Mouse (Mus musculus) retina, embryonic 14.5 days (tissue): ENCODE measurements around the gene Hjurp.
"Not testable (repeated sequence)": the region's sequence is repeated elsewhere in the genome, so short reads cannot be mapped to it uniquely, and the experiment has no call there.

ENCODE experiments used
- DNase-seq: peaks from one replicate; pipeline ENCODE4 v3.0.0-alpha.2; 2015; ENCODE audit warnings: low spot score

Hjurp gene

DNA sequence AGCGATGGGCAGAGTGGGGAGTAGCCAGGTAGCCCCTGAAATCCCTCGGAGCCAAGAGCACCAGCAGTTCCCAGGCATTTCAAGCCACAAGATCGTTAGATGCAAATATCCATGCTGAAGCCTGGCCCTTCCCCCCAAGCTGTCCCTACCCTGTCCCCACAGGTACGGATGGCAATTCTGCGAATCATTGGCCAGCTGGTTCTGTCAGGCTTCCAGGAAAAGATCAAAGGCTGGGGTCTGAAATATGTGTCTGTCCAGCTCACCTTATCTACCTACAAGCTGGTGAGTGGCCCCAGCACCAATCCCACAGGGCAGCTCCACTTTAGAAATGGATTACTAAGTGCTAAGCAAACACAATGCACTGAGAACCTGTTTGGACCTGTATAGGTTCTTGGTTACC lies 40.1 kb downstream of the Hjurp start:
- no peak for DNase-seq

DNA sequence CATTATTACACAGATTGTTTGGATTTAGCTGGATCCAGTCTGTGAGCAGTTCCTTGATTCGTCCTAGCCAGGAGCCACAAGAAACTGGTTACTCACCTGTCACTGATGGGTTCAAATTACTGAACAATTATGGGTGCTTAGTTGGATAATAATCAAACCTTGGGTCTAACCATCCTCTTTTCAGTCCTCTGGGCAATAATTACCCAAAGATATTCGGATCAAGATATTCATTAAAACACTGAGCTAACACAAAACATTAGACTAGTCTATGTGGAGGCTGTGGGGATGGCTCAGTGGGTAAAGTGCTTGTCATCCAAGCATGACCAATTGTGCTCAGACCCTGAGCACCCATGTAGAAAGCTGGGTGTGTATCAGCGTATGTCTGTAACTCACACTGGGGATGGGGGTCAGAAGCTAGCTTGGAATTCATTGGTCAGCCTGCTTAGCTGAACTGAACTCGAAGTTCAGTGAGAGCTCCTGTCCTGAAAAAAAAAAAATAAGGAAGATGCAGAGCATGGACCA lies 41.5 kb downstream of the Hjurp start:
- DNase-seq = no peak

DNA sequence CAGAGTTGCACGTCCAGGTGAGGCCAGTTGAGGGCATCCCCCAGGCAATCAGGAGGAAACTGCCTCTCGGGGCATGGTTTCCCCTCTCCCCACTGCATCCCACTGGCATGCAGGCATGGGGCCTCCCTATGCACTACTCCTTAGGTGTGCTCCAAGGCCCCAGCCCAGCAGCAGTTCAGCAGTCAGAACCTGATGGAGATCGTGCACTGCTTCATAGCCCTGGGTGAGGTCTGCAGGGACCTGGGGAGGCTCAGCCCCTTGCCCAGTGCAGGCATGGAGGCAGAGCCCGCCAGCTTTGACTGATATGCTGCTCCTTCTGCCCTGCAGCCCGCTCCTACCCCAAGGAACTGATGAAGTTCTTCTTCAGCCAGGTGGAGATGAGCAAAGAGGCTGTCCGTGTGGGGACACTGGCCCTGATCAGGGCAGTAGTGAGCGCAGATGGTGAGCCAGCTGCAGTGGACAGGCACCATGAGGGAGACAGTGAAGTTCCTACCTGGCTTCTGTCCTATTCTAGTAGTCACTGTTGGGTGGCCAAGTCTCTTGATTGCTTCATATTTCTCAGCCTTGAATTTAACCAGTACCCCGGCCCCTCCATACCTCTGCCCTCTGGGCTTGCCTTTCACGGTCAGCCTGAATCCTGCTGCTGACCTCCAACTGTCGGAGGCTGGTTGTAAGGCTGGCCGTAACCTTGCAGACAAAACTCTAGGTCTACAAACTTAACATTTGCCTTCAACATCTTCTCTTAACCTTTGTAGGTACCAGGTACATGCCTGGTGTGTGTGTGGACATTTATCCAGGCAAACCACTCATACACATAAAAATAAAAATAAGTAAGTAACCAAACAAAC lies 42.2 kb downstream of the Hjurp start:
- DNase-seq = no peak

GRCm38 (mm10) chr1:88234646-88235045 lies 42.8 kb downstream of the Hjurp start:
- no peak for DNase-seq

- DNase-seq = no peak
These were observed 43.2 kb downstream of the Hjurp start for GRCm38 (mm10) chr1:88234248-88234610.

- no peak for DNase-seq
These were observed 43.8 kb downstream of the Hjurp start for GRCm38 (mm10) chr1:88233421-88234247.

DNA sequence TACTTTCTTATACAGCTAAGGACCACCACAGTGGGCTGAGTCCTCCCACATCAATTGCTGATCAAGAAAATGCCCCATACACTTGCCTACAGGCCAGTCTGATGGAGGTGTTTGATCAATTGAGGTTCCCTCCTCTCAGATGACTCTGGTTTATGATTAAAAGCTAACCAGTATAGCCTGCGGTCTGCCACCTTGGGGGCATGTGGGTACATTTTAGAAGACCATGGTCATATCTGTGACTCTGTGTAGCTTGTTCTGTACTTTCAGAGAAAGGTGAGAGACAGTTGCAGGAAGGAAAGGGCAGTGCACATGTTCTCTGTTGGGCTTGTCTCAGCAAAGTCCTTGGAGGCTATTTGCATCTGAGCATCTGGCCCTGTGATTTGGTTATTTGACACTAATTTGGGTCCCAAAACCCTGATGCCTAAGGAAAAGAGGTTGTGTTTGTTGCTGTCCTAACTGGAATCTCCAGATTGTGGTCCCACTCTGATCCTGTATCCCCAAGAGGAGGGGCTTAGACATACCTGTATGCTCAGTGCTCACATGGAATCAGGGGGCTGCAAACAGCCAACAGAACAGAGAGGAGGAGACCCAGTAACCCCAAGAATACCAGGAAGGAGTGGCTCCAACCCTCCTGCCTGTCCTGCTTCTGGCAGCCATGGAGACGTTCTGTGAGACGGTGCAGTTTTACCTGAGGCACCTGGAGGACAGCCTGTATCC lies 44.6 kb downstream of the Hjurp start:
- DNase-seq = no peak

- no peak for DNase-seq
These were observed 45.5 kb downstream of the Hjurp start for GRCm38 (mm10) chr1:88231803-88232499.

DNA sequence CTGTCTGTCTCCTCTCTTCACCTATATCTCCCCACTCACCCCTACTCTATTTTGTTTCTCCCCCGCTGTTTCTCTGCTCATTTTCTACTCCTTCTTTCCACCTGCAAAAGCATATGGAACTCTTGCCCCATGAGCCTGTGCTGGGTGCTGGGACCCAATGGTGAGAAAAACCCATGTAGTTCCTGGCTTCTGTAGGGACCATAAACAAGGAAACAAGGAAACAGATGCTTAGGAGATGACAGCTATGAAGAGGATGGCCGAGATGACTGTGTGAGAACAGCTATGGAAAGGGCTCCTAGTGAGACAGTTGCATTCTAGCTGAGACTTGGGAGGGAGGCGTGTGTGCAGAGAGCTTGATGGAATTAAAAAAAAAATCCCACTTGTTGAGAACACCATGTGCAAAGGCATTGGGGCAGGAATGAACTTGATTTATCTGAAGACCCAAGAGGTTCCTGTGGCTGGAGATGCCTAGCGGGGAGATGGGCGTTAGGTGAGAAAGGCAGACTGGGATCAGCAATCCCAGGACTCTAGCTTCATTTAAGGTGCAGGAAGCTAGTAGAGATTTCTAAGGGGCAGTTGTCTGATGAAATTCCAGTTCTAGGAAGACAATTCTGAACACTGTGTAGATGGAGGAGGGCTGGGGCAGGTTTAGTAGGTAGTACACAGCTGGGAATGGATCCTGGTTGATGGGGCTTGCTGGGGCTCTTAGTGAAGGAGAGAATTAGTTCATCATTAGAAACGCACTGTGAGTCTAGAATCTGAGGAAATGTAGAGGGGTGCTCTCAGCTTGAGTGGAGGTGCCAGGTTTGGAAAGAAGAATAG lies 46.2 kb downstream of the Hjurp start:
- no peak for DNase-seq

GRCm38 (mm10) chr1:88230421-88230820 lies 47.0 kb downstream of the Hjurp start:
- no peak for DNase-seq

DNA sequence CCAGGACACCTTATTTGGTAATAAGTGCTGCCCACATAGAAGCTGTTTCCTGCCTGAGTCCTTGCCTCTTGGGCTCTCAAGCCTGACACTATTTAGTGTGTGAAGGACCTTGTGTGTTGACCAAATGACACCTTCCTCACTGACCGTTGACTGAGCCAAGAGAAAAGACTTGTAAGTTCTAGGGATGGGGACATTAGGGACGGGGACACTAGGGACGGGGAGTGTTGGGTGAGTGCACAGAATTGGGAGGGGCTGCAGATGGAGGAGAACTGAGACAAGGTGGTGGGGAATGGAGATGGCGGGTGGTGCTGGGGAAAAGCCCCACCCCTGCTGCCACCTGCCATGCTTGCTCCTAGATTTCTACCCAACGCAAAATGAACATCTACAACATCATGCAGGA lies 47.4 kb downstream of the Hjurp start:
- no peak for DNase-seq

DNA sequence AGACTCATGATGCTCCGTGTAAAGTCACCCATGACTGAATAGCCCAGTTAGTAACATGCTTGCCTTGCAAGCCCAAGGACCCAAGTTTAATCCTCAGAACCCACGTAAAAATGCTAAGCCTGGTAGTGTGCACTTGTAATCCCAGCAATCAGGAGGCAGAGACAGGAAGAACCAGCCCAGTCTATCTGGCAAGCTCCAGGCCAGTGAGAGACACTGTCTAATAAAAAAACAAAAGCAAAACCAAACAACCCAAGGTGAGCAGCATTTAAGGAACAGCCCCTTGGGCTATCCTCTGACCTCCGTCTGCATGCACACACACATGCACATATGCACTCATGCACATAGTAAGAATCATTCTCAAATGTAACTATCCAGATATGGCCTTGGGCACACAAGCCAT lies 47.9 kb downstream of the Hjurp start:
- DNase-seq = no peak

DNA sequence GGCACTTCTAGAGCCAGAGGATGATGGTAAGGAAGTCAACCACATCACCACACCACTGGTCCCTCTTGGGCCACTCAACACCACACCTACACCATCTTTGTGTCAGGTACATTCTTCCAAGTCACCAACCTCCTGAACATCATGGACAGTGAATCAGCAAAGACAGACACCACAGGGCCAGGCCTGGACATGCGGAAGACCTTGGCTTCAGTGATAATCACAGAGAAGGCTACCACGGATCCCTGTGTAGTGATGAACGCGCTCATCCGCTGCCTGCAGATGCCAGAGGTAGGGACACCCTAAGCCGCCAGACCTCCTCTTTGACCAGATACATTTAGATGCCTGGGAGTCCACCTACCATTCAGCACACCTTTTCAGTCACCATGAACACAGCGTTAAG lies 49.3 kb downstream of the Hjurp start:
- no peak for DNase-seq

GRCm38 (mm10) chr1:88227482-88227881 lies 50.0 kb downstream of the Hjurp start:
- DNase-seq = no peak

DNA sequence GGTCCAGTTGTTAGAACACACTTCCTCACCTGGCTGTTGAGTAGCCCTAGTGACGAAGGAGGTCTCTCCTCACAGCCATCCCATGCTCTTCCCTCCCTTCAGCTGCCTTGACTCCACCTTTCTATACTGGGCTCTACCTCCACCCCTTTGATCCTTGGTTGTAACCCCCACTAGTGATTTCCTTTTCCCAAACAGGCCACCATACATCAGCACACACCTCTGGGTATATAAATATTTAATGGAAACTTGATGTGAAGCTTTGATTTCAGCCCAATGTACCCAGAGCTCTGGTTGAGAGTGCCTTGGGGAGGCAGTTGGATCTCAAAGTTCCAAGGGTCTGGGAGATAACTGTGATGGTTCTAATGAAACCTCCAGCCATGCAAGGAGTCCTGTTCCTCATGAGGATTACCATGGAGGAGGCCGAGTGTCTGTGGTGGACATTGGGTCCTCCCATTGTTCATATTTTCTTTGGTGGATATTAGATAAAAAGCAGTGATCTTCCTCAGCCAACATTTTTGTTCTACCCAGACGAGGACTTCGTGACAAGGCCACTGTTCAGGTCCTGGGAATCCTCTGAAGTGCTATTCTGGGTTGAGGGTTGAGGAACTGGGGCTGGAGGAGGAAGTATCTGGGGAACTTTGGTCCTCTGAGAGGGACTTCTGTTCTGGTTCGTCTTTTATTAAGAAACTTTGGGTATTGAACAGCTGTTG lies 50.6 kb downstream of the Hjurp start, which contains the start of gene Mroh2a:
Gene Mroh2a, plus strand, starts transcription at position 317 of the 710 bp plus-strand sequence.
- DNase-seq = no peak

DNA sequence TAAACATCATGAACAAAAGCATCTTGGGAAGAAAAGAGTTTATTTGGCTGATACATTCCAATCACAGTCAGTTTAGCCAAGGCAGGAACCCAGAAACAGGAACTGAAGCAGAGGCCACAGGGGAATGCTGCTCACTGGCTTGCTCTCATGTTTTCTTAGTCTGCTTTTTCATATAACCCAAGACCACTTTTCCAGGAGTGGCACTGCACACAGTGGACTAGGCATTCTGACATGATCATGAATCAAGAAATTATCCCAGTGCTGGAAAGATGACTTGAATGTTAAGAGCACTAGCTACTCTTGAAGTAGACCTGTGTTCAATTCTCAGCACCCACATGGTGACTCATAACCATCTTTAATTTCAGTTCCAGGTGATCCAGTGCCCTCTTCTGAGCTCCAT lies 51.7 kb downstream of the Hjurp start:
- DNase-seq = no peak

GRCm38 (mm10) chr1:88225301-88225700 lies 52.1 kb downstream of the Hjurp start:
- not testable (repeated sequence) for DNase-seq

DNA sequence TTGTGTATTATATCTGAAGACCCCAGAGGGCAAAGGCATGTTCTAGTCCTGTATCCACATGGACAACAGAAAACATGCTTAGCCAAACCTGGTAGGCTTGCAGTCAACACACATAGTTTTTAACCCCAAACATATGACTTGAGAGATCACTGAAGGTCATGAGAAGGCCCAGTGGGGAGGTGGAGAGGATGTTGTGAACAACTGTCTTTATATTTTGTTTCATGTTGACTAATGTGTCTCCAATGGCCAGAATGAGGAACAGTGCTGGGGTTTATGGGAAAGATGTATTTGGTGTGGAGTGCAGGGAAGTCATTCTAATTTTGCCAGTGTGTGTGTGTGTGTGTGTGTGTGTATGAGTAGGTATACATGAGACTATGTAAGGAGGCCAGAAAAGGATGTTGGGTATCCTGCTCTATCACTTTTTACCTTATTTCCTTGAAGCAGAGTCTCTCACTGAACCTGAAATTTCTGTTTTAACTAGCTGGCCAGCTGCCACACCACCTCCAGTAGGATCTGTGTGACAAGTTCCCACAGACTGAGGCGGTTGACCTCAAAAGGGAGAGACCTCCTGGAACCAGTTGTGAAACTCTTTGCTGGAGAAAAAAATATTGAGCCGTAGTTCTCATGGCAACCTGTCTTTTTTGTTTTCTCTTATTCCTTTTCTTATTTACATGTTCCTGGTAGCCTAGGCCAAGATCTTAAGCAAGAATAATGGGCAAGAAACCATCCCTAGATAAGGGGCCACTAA lies 53.2 kb downstream of the Hjurp start:
- no peak for DNase-seq

DNA sequence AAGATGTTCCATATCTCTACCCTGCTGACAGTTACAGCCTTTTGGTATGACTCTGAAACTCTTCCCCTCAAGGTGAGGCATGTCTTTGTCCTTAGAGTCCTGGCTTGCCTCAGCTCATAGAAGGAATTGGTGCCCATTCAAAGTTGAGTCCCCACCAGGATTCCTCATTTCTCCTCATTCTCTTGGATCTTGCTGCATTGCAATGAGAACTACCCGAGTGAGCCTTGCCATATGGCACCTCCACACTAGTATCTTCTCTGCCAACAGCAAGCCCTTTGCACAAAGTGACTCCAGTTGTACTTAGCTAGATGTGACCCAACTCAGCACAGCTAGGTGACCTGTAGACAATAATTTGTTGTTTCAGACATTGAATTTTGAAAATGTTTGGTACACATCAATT lies 53.8 kb downstream of the Hjurp start:
- DNase-seq = no peak
